Mouse (Mus musculus): ENCODE measurements at regions not wholly inside any gene's neighbourhood (a gene's known extent, or its start where the extent isn't known, plus 50 kb on each side); places are given as distances from the start of the nearest gene placed in this dataset.

DNA sequence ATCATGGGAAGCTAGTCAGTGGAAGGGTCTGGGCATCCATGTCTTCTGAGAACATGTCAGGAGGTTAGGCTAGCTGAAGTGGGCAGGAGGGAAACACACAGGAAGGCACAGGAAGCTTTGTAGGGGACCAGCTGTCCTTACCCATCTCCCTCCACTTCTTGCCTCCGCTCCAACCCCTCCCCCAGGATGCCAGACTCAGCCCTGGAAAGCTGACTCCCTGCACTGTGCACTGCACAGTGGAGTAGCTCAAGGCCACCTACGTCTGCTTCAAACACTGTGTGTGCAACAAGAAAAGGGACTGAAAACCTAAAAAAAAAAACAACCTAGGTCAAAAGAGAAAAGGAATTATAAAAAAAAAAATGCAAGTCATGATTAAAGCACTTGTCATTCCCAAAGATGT lies 97.3 kb downstream of the Zfp706 start:
- no peak for TF ChIP-seq CTCF (IDR thresholded peaks at IDR 0.05; ENCODE audit: borderline replicate concordance, extremely low read depth, insufficient read depth, insufficient read length)
- no peak for TF ChIP-seq POLR2A (IDR thresholded peaks at IDR 0.05; ENCODE audit: borderline replicate concordance, extremely low read depth, insufficient read depth, insufficient read length, poor library complexity, severe bottlenecking)

Data from brain, embryonic 14.5 days (tissue).